In genomic region chr1:19016778-19017177, GRCm38 (mm10) we compare ENCODE assay signal across 22 mouse cellular contexts.
"Had no signal": no experiment of that assay in that cellular context is flagged by ENCODE, and none has a peak within 500 bp of the region (broad histone marks: within the 10 kb centered on the region; RNA-seq: fewer than 3 reads in every experiment).

No protein-coding gene starts in this region.

- H3K9ac ChIP-seq: limb, embryonic 13.5 days; liver, embryonic 12.5 days; liver, embryonic 15.5 days; lung, embryonic 15.5 days; neural tube, embryonic 12.5 days; neural tube, embryonic 15.5 days had no signal

- ATAC-seq: liver, embryonic 12.5 days had no signal

- H3K4me2 ChIP-seq: limb, embryonic 13.5 days; liver, embryonic 12.5 days; liver, embryonic 15.5 days; lung, embryonic 15.5 days; neural tube, embryonic 12.5 days; neural tube, embryonic 15.5 days had no signal

- H3K36me3 ChIP-seq: limb, embryonic 10.5 days; limb, embryonic 13.5 days; liver, embryonic 12.5 days; liver, embryonic 15.5 days; lung, embryonic 15.5 days; midbrain, embryonic 10.5 days; neural tube, embryonic 12.5 days; neural tube, embryonic 15.5 days had no signal

- H3K9me3 ChIP-seq: limb, embryonic 10.5 days; limb, embryonic 13.5 days; liver, embryonic 12.5 days; liver, embryonic 15.5 days; lung, embryonic 15.5 days; megakaryocyte, embryonic 14.5 days; midbrain, embryonic 10.5 days; neural tube, embryonic 12.5 days; neural tube, embryonic 15.5 days had no signal

- H3K4me3 ChIP-seq: layer of hippocampus, adult 2 months; limb, embryonic 10.5 days; limb, embryonic 13.5 days; liver, embryonic 12.5 days; liver, embryonic 15.5 days; lung, embryonic 15.5 days; megakaryocyte, embryonic 14.5 days; midbrain, embryonic 10.5 days; neural tube, embryonic 12.5 days; neural tube, embryonic 15.5 days had no signal

- H3K27me3 ChIP-seq: limb, embryonic 13.5 days; liver, embryonic 12.5 days; liver, embryonic 15.5 days; lung, embryonic 15.5 days; megakaryocyte, embryonic 14.5 days; neural tube, embryonic 12.5 days; neural tube, embryonic 15.5 days had no signal

- H3K27ac ChIP-seq: kidney, postnatal 0 days; layer of hippocampus, adult 2 months; limb, embryonic 10.5 days; limb, embryonic 13.5 days; liver, embryonic 12.5 days; liver, embryonic 15.5 days; lung, embryonic 15.5 days; midbrain, embryonic 10.5 days; neural tube, embryonic 12.5 days; neural tube, embryonic 15.5 days had no signal

- DNase-seq: kidney, adult 2 months; kidney, postnatal 25 days; layer of hippocampus, adult 9-11 months; layer of hippocampus, postnatal 36 days; liver; lung, adult 18-20 months; lung, postnatal 10 days; lung, postnatal 36 days; midbrain, embryonic 14.5 days; thymus, adult 18-20 months; thymus, postnatal 36 days had no signal

- H3K4me1 ChIP-seq: limb, embryonic 10.5 days; limb, embryonic 13.5 days; liver, embryonic 12.5 days; liver, embryonic 15.5 days; lung, embryonic 15.5 days; megakaryocyte, embryonic 14.5 days; midbrain, embryonic 10.5 days; neural tube, embryonic 12.5 days; neural tube, embryonic 15.5 days had no signal
